Mouse (Mus musculus): ENCODE measurements around the gene Rab11fip4.

DNA sequence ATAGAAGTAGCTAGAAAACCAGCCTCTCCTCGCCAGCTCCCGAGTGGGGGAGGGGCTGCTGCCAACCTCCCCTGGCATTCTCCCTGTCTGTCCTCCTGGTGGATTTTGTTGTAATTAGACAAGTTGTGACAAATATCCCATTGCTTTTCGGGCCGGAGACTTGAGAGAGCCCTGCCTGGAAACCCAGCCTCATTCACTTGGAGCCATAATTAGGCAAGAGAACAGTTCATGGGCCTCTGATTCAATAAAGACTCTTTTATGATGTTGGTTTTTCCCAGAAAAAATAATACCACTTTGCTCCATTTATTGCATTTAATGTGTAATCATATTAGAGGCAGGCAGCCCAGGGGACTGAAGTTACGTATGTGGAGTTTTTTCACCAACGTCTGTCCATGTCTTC is 127.2 kb downstream of the Rab11fip4 start:
- TF ChIP-seq CTCF (IDR thresholded peaks at IDR 0.05; ENCODE audit: borderline replicate concordance, insufficient read depth, low read depth, low read length) (no peak), POLR2A (IDR thresholded peaks at IDR 0.05; ENCODE audit: borderline replicate concordance, insufficient read depth, low read length) (no peak)
